Mouse (Mus musculus) embryonic fibroblast, embryonic 13.5 days (primary cell): Measurements from ENCODE around the gene Ice2. TPM values are rescaled to one million over a fixed set of nuclear protein-coding genes. Genes with fewer than 3 reads are reported as not detected.

Experiments
- H3K27ac ChIP-seq: 2 replicates; pipeline ENCODE4 v1.5.1; 2012; ENCODE audit warnings: low read length, control low read depth, inconsistent platforms; ENCODE audit not compliant: insufficient read depth
- H3K4me1 ChIP-seq: 2 replicates; pipeline ENCODE4 v1.6.1; 2011; ENCODE audit warnings: low read length; ENCODE audit not compliant: control insufficient read depth, insufficient read depth
- H3K4me3 ChIP-seq: 2 replicates; pipeline ENCODE4 v1.5.1; 2011; ENCODE audit warnings: mild to moderate bottlenecking, control low read depth, low read length; ENCODE audit not compliant: insufficient read depth
- CTCF ChIP-seq: IDR thresholded peaks from 2 replicates; pipeline ENCODE4 v1.5.1; 2011; ENCODE audit warnings: mild to moderate bottlenecking, control low read depth, low read length, moderate library complexity, borderline replicate concordance; ENCODE audit not compliant: insufficient read depth
- POLR2A ChIP-seq: IDR thresholded peaks from 2 replicates; pipeline ENCODE4 v1.6.1; 2011; ENCODE audit warnings: low read depth, mild to moderate bottlenecking, control low read depth, low read length, moderate library complexity
- polyA plus RNA-seq: library from polyadenylated mRNA; stranded (reverse); fragments of >200 nt; gene quantifications from 2 replicates; pipeline ENCODE4 v1.2.4, GENCODE M21; 2011; ENCODE audit warnings: low read depth; ENCODE audit not compliant: missing spikeins, insufficient read length

Ice2 gene
- polyA plus RNA-seq, 1 experiment, result 19.9 TPM

DNA sequence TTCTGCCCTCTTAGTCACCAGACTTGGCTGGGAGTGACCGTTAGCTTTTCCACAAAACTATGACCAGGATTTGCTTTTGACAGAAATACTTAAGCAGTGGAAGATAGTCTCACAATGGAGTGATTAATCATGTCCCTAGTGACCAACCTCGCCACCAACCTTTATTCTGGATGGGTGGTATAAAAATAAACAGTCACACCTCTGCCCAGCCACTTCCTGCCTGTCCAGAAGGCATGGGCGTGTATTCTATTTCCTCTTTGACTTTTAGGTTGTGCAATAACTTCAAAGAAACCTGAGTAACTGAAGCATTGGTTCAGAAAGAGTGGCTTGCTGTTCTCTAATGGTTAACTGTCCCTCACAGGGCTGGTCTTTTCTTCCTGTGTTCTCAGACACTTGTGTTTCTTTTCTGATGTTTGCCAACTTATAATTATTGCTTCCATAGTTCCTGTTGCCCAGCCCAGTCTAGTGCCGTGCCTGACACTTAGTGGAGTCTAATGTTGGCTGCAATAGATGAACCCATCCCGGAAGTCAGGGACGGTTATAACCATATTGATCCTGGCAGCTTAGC, 44.8 kb downstream of the Ice2 start:
- no peak for TF ChIP-seq CTCF
- no peak for TF ChIP-seq POLR2A
- peak overlapping the region; percentile 83 for H3K27ac ChIP-seq
- no peak overlapping the region for H3K4me3 ChIP-seq

GRCm38 (mm10) chr9:69443203-69443602, 45.5 kb downstream of the Ice2 start:
- no peak overlapping the region for H3K4me3 ChIP-seq
- H3K27ac ChIP-seq, result peak overlapping the region; percentile 83
- TF ChIP-seq POLR2A, result no peak
- TF ChIP-seq CTCF, result no peak
- peaks cover 10% of the 10 kb centered on the region for H3K4me1 ChIP-seq

More for the DNA sequence above, 44.8 kb downstream of the Ice2 start:
- H3K4me1 ChIP-seq, result peaks cover 10% of the 10 kb centered on the region

GRCm38 (mm10) chr9:69448801-69449200, 51.1 kb downstream of the Ice2 start:
- Histone ChIP-seq H3K27ac (no peak overlapping the region), H3K4me1 (peaks cover 13% of the 10 kb centered on the region), H3K4me3 (no peak overlapping the region)
- TF ChIP-seq POLR2A, result no peak
- no peak for TF ChIP-seq CTCF

GRCm38 (mm10) chr9:69450636-69451035, 52.9 kb downstream of the Ice2 start:
- Histone ChIP-seq H3K27ac (no peak overlapping the region), H3K4me1 (peaks cover 13% of the 10 kb centered on the region), H3K4me3 (no peak overlapping the region)
- no peak for TF ChIP-seq POLR2A
- TF ChIP-seq CTCF, result no peak

DNA sequence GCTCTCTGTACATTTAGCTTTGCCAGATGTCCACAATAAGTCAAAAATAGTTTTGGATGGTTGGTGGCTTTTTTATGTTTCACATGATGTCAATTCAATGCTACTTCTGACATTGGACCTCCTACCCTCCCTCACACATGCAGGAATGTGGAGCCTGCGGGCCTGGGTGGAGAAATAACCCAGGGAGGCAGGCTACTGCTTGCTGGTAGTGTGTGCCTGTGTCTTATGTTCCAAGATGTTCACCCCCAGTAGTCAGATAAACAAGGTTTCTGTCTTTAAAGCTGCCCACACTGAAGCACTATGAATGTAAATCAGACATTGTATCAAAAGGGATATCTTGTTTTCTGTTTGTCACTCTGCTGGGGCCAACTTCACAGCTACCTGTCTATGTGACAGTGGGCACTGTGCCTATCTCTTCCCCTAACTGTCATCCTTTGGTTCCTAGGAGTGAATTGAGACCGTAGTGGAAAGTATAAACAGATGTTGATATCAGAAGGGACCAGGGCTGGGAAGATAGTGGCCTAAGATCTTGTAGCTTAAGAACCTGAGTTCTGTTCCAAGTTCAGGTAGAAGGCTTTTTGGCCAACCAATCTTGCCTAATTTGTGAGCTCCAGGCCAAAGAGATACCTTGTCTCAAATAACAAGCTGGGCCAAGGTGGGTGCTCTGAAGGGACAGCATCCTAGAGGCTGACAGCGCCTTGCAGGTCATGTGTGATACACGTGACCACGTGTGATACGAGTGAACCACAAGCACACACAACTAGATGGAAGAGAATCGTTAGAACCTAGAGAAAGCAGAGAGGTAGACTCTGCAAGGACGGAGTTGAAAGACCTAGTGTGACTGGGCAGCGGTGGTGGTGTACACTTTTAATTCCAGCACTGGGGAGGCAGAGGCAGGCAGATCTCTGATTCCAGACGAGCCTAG, 54.4 kb downstream of the Ice2 start:
- Histone ChIP-seq H3K4me3 (no peak overlapping the region), H3K4me1 (peaks cover 14% of the 10 kb centered on the region), H3K27ac (no peak overlapping the region)
- no peak for TF ChIP-seq CTCF
- TF ChIP-seq POLR2A, result no peak

DNA sequence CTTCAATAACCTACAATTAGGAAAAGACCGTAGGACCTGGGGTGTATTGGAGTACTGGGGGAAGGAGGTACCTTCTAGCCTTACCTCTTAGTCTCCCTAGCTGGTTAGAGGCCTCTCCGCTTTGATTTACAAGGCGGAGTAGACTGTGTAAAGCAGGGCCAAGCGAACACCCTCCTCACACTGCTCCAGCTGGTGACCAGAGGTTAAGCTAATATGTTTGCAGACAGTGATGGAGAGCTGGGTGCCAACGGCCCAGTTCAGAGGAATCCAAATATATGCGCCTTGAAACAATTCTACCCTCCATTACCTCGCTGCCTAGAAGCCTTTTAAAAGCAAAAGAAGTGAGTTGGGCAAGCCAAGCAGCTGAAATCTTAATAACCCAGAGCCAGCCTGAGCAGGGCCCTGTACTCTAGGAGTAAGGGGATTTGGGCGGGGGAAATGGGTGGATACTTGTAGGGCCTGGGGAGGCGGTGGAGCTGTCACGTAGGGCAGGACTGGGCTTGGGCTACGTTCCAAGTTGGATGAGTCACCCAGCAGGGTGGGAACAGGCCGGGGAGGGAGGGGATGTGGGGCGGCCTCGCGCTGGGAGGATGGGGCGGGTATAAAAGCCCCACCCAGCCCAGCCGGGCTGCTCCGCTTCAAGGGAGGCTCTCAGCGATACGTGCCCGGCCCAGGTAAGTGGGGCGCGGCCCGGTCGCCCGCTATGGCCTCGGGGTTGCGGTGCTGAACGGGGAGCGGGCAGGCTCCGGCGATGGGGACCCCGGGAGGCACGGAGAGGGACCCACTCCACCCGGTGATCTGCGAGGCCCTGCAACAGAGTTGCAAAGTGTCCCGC, 55.6 kb downstream of the Ice2 start, which contains the start of gene Anxa2:
Anxa2 (plus strand) TSS at position 555 of the 835 bp plus-strand sequence.
- Histone ChIP-seq H3K4me3 (peak within 1 kb of the TSS; percentile 70), H3K4me1 (peaks cover 17% of the 10 kb centered on the region), H3K27ac (peak within 1 kb of the TSS; percentile 93)
- no peak for TF ChIP-seq CTCF
- TF ChIP-seq POLR2A, result peak; percentile 89

DNA sequence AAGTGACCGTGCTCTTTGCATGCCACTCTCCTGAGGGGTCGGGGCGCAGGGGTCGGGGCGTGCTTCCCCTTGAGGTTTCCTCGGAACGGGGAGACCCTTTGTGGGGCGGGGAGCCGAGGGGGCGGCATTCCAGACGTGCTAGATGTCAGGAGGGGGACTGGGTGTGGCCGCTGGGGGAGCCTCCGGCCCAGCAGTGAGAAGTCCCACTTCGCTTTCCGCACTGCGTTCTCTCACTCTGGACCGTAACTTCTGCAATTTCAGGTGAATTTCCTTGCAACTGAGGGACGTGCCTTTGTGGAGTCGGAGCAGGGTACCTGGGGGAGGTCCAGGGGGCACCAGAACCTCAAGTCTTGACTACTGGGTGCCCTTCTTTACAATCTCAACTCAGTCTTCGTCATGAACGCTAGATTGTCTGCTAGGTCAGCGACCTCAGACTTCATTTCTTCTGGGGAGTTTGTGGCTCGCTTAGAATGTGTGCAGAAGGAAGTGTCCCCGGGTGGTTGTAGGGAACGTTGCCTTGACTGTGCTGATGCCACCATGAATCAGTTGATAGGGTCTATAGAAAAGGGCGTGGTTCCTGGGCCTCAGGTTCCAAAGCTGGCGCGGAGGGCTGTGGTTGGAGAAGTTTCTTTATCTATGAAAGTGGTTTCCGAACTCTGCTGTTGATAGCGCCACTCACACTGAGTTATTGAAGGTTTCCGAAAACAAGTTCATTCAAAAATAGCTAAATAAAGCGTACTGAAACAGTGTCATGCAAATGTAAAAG, 56.4 kb downstream of the Ice2 start:
- Histone ChIP-seq H3K4me3 (peak overlapping the region; percentile 70), H3K27ac (peak overlapping the region; percentile 93), H3K4me1 (peaks cover 12% of the 10 kb centered on the region)
- TF ChIP-seq CTCF (no peak), POLR2A (peak; percentile 57)

DNA sequence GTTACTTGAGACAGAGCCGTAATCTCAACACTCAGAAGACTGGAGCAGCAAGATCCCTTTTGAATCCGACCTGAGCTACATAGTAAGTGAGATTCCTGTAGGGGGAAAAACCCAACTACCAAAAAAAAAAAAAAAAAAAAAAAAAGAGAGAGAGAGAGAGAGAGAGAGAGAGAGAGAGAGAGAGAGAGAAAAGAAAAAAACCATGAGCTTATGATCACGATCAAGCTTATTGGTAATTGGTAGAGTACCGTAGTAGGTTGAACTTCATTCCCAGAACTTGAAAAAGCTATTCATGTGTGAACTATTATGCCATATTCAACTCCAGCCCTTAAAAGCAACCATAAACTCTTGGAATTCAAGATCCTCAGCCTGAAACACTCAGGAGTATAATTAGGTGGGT, 57.0 kb downstream of the Ice2 start:
- peak overlapping the region; percentile 93 for H3K27ac ChIP-seq
- peak overlapping the region; percentile 70 for H3K4me3 ChIP-seq
- peaks cover 15% of the 10 kb centered on the region for H3K4me1 ChIP-seq
- no peak for TF ChIP-seq CTCF
- no peak for TF ChIP-seq POLR2A

- Histone ChIP-seq H3K27ac (peak overlapping the region; percentile 93), H3K4me1 (peaks cover 20% of the 10 kb centered on the region), H3K4me3 (peak overlapping the region; percentile 49)
- TF ChIP-seq CTCF (no peak), POLR2A (peak; percentile 59)
Measured at GRCm38 (mm10) chr9:69455391-69455790, 57.7 kb downstream of the Ice2 start.
